ENCODE assay signal across 8 mouse cellular contexts in genomic region chr10:94515583-94515982, GRCm38 (mm10).
DNase-seq lines count a peak whose midpoint lies in the region; ATAC-seq lines count a peak whose summit lies in the region.

No protein-coding gene starts in this region.

- under 1% methylated on average over 10 of the region's 10 CpGs for WGBS in kidney, embryonic 16.5 days
- WGBS in hindbrain, embryonic 14.5 days, result 2% methylated on average over 10 of the region's 10 CpGs
- WGBS in midbrain, embryonic 14.5 days, result 2% methylated on average over 10 of the region's 10 CpGs

- H3K9ac ChIP-seq in kidney, embryonic 16.5 days (replicated peaks; ENCODE audit: low read length), result peak overlapping the region; percentile 88
- peak overlapping the region; percentile 79 for H3K9ac ChIP-seq in hindbrain, embryonic 14.5 days
- H3K9ac ChIP-seq in midbrain, embryonic 14.5 days (replicated peaks; ENCODE audit: low read length), result peak overlapping the region; percentile 71

- no peaks in the 10 kb centered on the region for H3K36me3 ChIP-seq in kidney, embryonic 16.5 days (ENCODE audit: insufficient read depth, low read length)
- H3K36me3 ChIP-seq in hindbrain, embryonic 14.5 days (replicated peaks; ENCODE audit: control insufficient read depth, insufficient read depth), result no peaks in the 10 kb centered on the region
- no peaks in the 10 kb centered on the region for H3K36me3 ChIP-seq in midbrain, embryonic 14.5 days (ENCODE audit: control insufficient read depth, insufficient read depth, low read length)

- peaks cover 17% of the 10 kb centered on the region for H3K27me3 ChIP-seq in kidney, embryonic 16.5 days (ENCODE audit: insufficient read depth, low read length)
- H3K27me3 ChIP-seq in hindbrain, embryonic 14.5 days (ENCODE audit: control insufficient read depth, insufficient read depth, low read length), result peaks cover 15% of the 10 kb centered on the region
- peaks cover 15% of the 10 kb centered on the region for H3K27me3 ChIP-seq in midbrain, embryonic 14.5 days (ENCODE audit: control insufficient read depth, insufficient read depth, low read length)

- no peaks in the 10 kb centered on the region for H3K9me3 ChIP-seq in kidney, embryonic 16.5 days (ENCODE audit: low read length)
- H3K9me3 ChIP-seq in hindbrain, embryonic 14.5 days (ENCODE audit: control insufficient read depth, low read length), result no peaks in the 10 kb centered on the region
- H3K9me3 ChIP-seq in midbrain, embryonic 14.5 days (ENCODE audit: control insufficient read depth, low read length), result no peaks in the 10 kb centered on the region

- no peak for ATAC-seq in kidney, embryonic 16.5 days (ENCODE audit: low FRiP score, low TSS enrichment)
- peak; percentile 18 for ATAC-seq in hindbrain, embryonic 14.5 days (ENCODE audit: low FRiP score)
- peak; percentile 38; the same call in 1 of the 2 replicates for ATAC-seq in midbrain, embryonic 14.5 days (ENCODE audit: low FRiP score, low TSS enrichment)
- ATAC-seq in activated CD4-positive, CD25-positive, alpha-beta regulatory T cell, adult 4 months, result no peak

- H3K4me2 ChIP-seq in kidney, embryonic 16.5 days (replicated peaks; ENCODE audit: low read depth, low read length), result peak overlapping the region; percentile 94
- peak overlapping the region; percentile 94 for H3K4me2 ChIP-seq in hindbrain, embryonic 14.5 days (replicated peaks)
- peak overlapping the region; percentile 80 for H3K4me2 ChIP-seq in midbrain, embryonic 14.5 days (ENCODE audit: low read length)

- no peak for DNase-seq in kidney, postnatal 25 days
- no peak for DNase-seq in hindbrain, embryonic 14.5 days (ENCODE audit: low spot score)
- no peak for DNase-seq in midbrain, embryonic 14.5 days
- no peak for DNase-seq in layer of hippocampus, adult 11-12 months (ENCODE audit: low spot score)
- DNase-seq in layer of hippocampus, adult 9-11 months, result no peak

- H3K4me1 ChIP-seq in kidney, embryonic 16.5 days (ENCODE audit: insufficient read depth, low read length), result peaks cover 24% of the 10 kb centered on the region
- H3K4me1 ChIP-seq in brown adipose tissue, adult 24 weeks (ENCODE audit: control insufficient read depth, insufficient read depth, insufficient read length, low read length), result peaks cover 16% of the 10 kb centered on the region
- H3K4me1 ChIP-seq in hindbrain, embryonic 14.5 days (replicated peaks; ENCODE audit: control insufficient read depth, insufficient read depth, low read length), result peaks cover 21% of the 10 kb centered on the region
- H3K4me1 ChIP-seq in midbrain, embryonic 14.5 days (ENCODE audit: control insufficient read depth, insufficient read depth, low read length), result peaks cover 14% of the 10 kb centered on the region; the same call in 1 of the 2 replicates

- peak overlapping the region; percentile 63 for H3K27ac ChIP-seq in kidney, embryonic 16.5 days (ENCODE audit: low read length)
- H3K27ac ChIP-seq in brown adipose tissue, adult 24 weeks (replicated peaks; ENCODE audit: low read depth, low read length), result peak overlapping the region; percentile 95
- H3K27ac ChIP-seq in hindbrain, embryonic 14.5 days, result peak overlapping the region; percentile 75; the same call in 1 of the 2 replicates
- H3K27ac ChIP-seq in midbrain, embryonic 14.5 days (replicated peaks; ENCODE audit: low read depth, low read length), result peak overlapping the region; percentile 77; the same call in 1 of the 2 replicates

- peak overlapping the region; percentile 80 for H3K4me3 ChIP-seq in kidney, embryonic 16.5 days (ENCODE audit: low read length)
- peak overlapping the region; percentile 94 for H3K4me3 ChIP-seq in brown adipose tissue, adult 24 weeks (ENCODE audit: insufficient read depth, low read depth, low read length)
- peak overlapping the region; percentile 86 for H3K4me3 ChIP-seq in hindbrain, embryonic 14.5 days (replicated peaks; ENCODE audit: low read length)
- peak overlapping the region; percentile 76 for H3K4me3 ChIP-seq in midbrain, embryonic 14.5 days (replicated peaks; ENCODE audit: low read depth, low read length)

Comparison
In these comparisons a context has a peak if more than half of its experiments do, and no peak if none do; other contexts are left out.
1. ATAC-seq: peak in hindbrain, embryonic 14.5 days (single experiment) and midbrain, embryonic 14.5 days (single experiment); none in kidney, embryonic 16.5 days (single experiment) and activated CD4-positive, CD25-positive, alpha-beta regulatory T cell, adult 4 months (single experiment).
2. Peak in every context shown above with its lines, with median percentiles within 50 percentile points of each other: H3K27ac ChIP-seq, H3K4me2 ChIP-seq, H3K4me3 ChIP-seq and H3K9ac ChIP-seq.